Mouse (Mus musculus) lung, postnatal 25 days (tissue): Measurements from ENCODE around the gene Sf3a2.

Experiments
- DNase-seq: peaks from one replicate; pipeline ENCODE4 v3.0.0; 2022; ENCODE audit warnings: low spot score

The Sf3a2 gene

DNA sequence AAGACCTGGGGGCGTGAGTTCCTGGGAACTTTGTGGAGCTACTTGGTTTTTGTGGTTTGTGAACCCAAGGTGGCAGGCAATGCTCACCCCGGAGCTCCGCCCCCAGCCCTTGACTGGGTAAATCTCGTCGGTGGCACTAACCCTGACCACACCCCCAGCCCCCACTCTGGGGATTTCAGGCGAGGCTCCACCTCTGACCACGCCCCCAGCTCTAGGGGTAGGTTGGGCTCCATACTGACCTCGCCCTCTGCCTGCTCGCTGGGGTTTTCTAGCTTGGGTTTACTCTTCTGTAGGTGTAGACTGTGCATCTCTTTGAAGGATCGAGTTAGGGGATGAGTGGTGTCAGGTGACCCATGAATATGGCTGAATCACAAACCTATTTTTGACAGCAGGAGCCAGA is 50.6 kb downstream of the Sf3a2 start:
- DNase-seq: peak; percentile 61
